Mouse (Mus musculus) thymus, adult 2 months (tissue): Measurements from ENCODE around the gene Ptcd1. TPM values are rescaled to one million over a fixed set of nuclear protein-coding genes. Genes with fewer than 3 reads are reported as not detected.
A peak's percentile ranks its signal among the peaks of the same experiment; 100 is the strongest.

Experiments
- DNase-seq: peaks from one replicate; pipeline ENCODE4 v3.0.0; 2021
- H3K27ac ChIP-seq: fragments of 200-500 bp; 2 replicates; pipeline ENCODE4 v1.5.1; 2012; ENCODE audit warnings: low read length, control low read depth; ENCODE audit not compliant: control insufficient read depth, insufficient read depth
- H3K27me3 ChIP-seq: fragments of 200-500 bp; 2 replicates; pipeline ENCODE4 v1.6.1; 2012; ENCODE audit warnings: mild to moderate bottlenecking, low read length, moderate library complexity, mixed read lengths; ENCODE audit not compliant: control insufficient read depth, insufficient read depth
- H3K36me3 ChIP-seq: fragments of 200-500 bp; 2 replicates; pipeline ENCODE4 v1.6.1; 2012; ENCODE audit warnings: mild to moderate bottlenecking, low read length, moderate library complexity; ENCODE audit not compliant: control insufficient read depth, insufficient read depth
- H3K4me1 ChIP-seq: fragments of 200-500 bp; replicated peaks from 2 replicates; pipeline ENCODE4 v1.6.1; 2012; ENCODE audit warnings: low read length; ENCODE audit not compliant: control insufficient read depth, insufficient read depth
- H3K4me3 ChIP-seq: fragments of 200-500 bp; 2 replicates; pipeline ENCODE4 v1.5.1; 2012; ENCODE audit warnings: mild to moderate bottlenecking, low read length, control low read depth, moderate library complexity; ENCODE audit not compliant: control insufficient read depth, insufficient read depth
- CTCF ChIP-seq: fragments of 200-500 bp; IDR thresholded peaks from 2 replicates; pipeline ENCODE4 v1.5.1; 2012; ENCODE audit warnings: mild to moderate bottlenecking, control low read depth, low read length, moderate library complexity, borderline replicate concordance; ENCODE audit not compliant: control insufficient read depth, poor library complexity, insufficient read depth; ENCODE audit errors: extremely low read depth
- POLR2A ChIP-seq: fragments of 200-500 bp; IDR thresholded peaks from 2 replicates; pipeline ENCODE4 v1.6.1; 2012; ENCODE audit warnings: mild to moderate bottlenecking, low read length, control low read depth, moderate library complexity; ENCODE audit not compliant: control insufficient read depth, poor library complexity, insufficient read depth; ENCODE audit errors: extremely low read depth
- WGBS: fragments of 180-500 bp; shearing (Covaris S2); methylation state at CpG from one replicate; pipeline ENCODE4 v1.1.7; 2018; 5-methylcytosine and 5-hydroxymethylcytosine counted together
- polyA plus RNA-seq: library from polyadenylated mRNA; depleted of rRNA; stranded (reverse); fragments of >200 nt; gene quantifications from 2 replicates; pipeline ENCODE4 v1.2.3, GENCODE M21; 2012

The Ptcd1 gene
- polyA plus RNA-seq, 1 experiment, result 14.9 TPM

GRCm38 (mm10) chr5:145116316-145116715 lies 50.6 kb downstream of the Ptcd1 start:
- Histone ChIP-seq H3K4me1 (peaks cover 22% of the 10 kb centered on the region), H3K4me3 (peak overlapping the region; percentile 31), H3K27ac (peak overlapping the region; percentile 96), H3K27me3 (no peaks in the 10 kb centered on the region), H3K36me3 (no peaks in the 10 kb centered on the region)
- peak; percentile 59 for DNase-seq
- WGBS, result under 1% methylated on average over 4 of the region's 4 CpGs
- TF ChIP-seq CTCF, result no peak

- Histone ChIP-seq H3K27me3 (no peaks in the 10 kb centered on the region), H3K27ac (peak overlapping the region; percentile 96), H3K4me1 (peaks cover 22% of the 10 kb centered on the region), H3K4me3 (peak overlapping the region; percentile 5; the same call in 1 of the 2 replicates), H3K36me3 (no peaks in the 10 kb centered on the region)
- WGBS, result 62% methylated on average over 5 of the region's 5 CpGs
- TF ChIP-seq CTCF (no peak), POLR2A (no peak)
- no peak for DNase-seq
Measured at GRCm38 (mm10) chr5:145115736-145116135, 51.2 kb downstream of the Ptcd1 start.

GRCm38 (mm10) chr5:145114606-145115473 lies 52.1 kb downstream of the Ptcd1 start:
- peak overlapping the region; percentile 59 for H3K4me3 ChIP-seq

GRCm38 (mm10) chr5:145114071-145114605 lies 52.8 kb downstream of the Ptcd1 start, which contains the start of gene Arpc1b:
Gene Arpc1b, plus strand, starts transcription at chr5:145114215.
- peak within 1 kb of the TSS; percentile 19 for H3K27ac ChIP-seq
- H3K4me1 ChIP-seq, result peaks cover 22% of the 10 kb centered on the region
- H3K4me3 ChIP-seq, result peak within 1 kb of the TSS; percentile 59
- peak; percentile 73 for DNase-seq
- no peaks in the 10 kb centered on the region for H3K27me3 ChIP-seq
- under 1% methylated on average over 48 of the region's 53 CpGs for WGBS
- peaks cover 3% of the 10 kb centered on the region for H3K36me3 ChIP-seq
- TF ChIP-seq POLR2A, result peak; percentile 41; the same call in 1 of the 2 replicates
- no peak for TF ChIP-seq CTCF

More at GRCm38 (mm10) chr5:145114606-145115473, 52.1 kb downstream of the Ptcd1 start:
- Histone ChIP-seq H3K4me1 (peaks cover 22% of the 10 kb centered on the region), H3K27me3 (no peaks in the 10 kb centered on the region), H3K27ac (peak overlapping the region; percentile 19), H3K36me3 (no peaks in the 10 kb centered on the region; the same call in 1 of the 2 replicates)
- no peak for DNase-seq
- WGBS, result 5% methylated on average over 40 of the region's 40 CpGs
- 0 out of 2 replicates have a peak, but pooled peaks have one; percentile 7 for TF ChIP-seq CTCF
- TF ChIP-seq POLR2A, result 0 out of 2 replicates have a peak, but pooled peaks have one; percentile 1

- peak overlapping the region; percentile 59; the same call in 1 of the 2 replicates for H3K4me3 ChIP-seq
- H3K4me1 ChIP-seq, result peaks cover 22% of the 10 kb centered on the region
- WGBS, result 25% methylated on average over 2 of the region's 2 CpGs
- peaks cover 7% of the 10 kb centered on the region for H3K36me3 ChIP-seq
- TF ChIP-seq POLR2A (no peak), CTCF (no peak)
- DNase-seq, result no peak
- H3K27me3 ChIP-seq, result no peaks in the 10 kb centered on the region
- H3K27ac ChIP-seq, result no peak overlapping the region
Measured at GRCm38 (mm10) chr5:145113416-145113815, 53.5 kb downstream of the Ptcd1 start.

GRCm38 (mm10) chr5:145112566-145112965 lies 54.3 kb downstream of the Ptcd1 start:
- H3K4me3 ChIP-seq, result no peak overlapping the region
- no peak for TF ChIP-seq CTCF
- TF ChIP-seq POLR2A, result no peak
- DNase-seq, result no peak
- H3K27ac ChIP-seq, result no peak overlapping the region
- 92% methylated on average over 8 of the region's 8 CpGs for WGBS
- H3K4me1 ChIP-seq, result peaks cover 22% of the 10 kb centered on the region
- no peaks in the 10 kb centered on the region for H3K27me3 ChIP-seq
- peaks cover 12% of the 10 kb centered on the region for H3K36me3 ChIP-seq
